In the genomic region with DNA sequence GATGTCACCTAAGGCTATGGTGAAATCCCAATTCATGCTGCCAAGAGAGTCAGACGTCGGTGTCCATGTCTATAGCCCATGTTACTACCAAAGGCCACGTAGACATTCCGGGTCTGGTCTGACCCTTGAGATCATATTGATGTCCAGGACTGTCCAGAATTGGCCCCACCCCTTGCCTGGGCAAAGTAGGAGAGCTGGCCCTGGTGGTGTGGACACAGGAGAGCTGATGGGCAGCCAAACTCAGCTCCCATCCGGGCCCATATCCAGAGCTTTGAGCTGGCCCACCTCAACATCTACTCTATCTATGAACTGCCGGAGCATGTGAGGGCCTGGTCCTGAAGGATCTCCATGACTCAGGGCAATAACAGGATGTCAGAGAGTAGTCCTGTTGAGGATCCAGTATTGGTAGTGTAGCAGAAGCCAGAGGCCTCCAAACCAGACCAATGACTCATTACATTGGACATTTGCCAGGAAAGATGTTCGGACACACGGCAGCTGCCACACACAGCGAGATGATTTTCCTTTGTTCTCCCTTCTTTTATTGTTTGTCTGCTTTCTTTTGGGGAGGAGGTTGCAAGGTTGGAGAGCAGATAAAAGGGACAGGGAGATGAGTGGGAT, we compare ENCODE assay signal across 13 mouse cellular contexts. TPM values are rescaled to one million over a fixed set of nuclear protein-coding genes. Genes with fewer than 3 reads are reported as not detected.
DNase-seq lines count a peak whose midpoint lies in the region; ATAC-seq lines count a peak whose summit lies in the region.
"Had no signal": no experiment of that assay in that cellular context is flagged by ENCODE, and none has a peak within 500 bp of the region (broad histone marks: within the 10 kb centered on the region; RNA-seq: fewer than 3 reads in every experiment).

No protein-coding gene starts in this region.

- H3K9ac ChIP-seq in forebrain, embryonic 14.5 days (ENCODE audit: low read length), result no peak overlapping the region
- H3K9ac ChIP-seq in forebrain, embryonic 16.5 days (replicated peaks; ENCODE audit: low read depth, low read length), result no peak overlapping the region
- H3K9ac ChIP-seq: lung, embryonic 15.5 days had no signal

- no peak overlapping the region for H3K27ac ChIP-seq in forebrain, embryonic 14.5 days (ENCODE audit: low read depth, low read length)
- H3K27ac ChIP-seq in forebrain, embryonic 16.5 days (ENCODE audit: low read length), result no peak overlapping the region
- H3K27ac ChIP-seq: forebrain, embryonic 10.5 days; lung, embryonic 15.5 days had no signal

- no peak overlapping the region for H3K4me3 ChIP-seq in forebrain, embryonic 14.5 days (ENCODE audit: low read depth, low read length)
- H3K4me3 ChIP-seq in forebrain, embryonic 16.5 days (replicated peaks; ENCODE audit: low read length), result no peak overlapping the region
- H3K4me3 ChIP-seq: forebrain, embryonic 10.5 days; lung, embryonic 15.5 days had no signal

- H3K4me1 ChIP-seq in forebrain, embryonic 14.5 days (ENCODE audit: control insufficient read depth, insufficient read depth, low read length), result 0 out of 2 replicates have a peak, but pooled peaks cover 10% of the 10 kb centered on the region
- peaks cover 15% of the 10 kb centered on the region for H3K4me1 ChIP-seq in forebrain, embryonic 16.5 days (replicated peaks; ENCODE audit: control insufficient read depth, insufficient read depth, low read length)

- no peaks in the 10 kb centered on the region for H3K9me3 ChIP-seq in forebrain, embryonic 14.5 days (replicated peaks; ENCODE audit: control insufficient read depth, low read length)
- H3K9me3 ChIP-seq in forebrain, embryonic 16.5 days (ENCODE audit: control insufficient read depth, low read length), result no peaks in the 10 kb centered on the region
- H3K9me3 ChIP-seq: forebrain, embryonic 10.5 days; lung, embryonic 15.5 days had no signal

- WGBS in forebrain, embryonic 14.5 days, result 78% methylated on average over 9 of the region's 9 CpGs
- 72% methylated on average over 9 of the region's 9 CpGs for WGBS in forebrain, embryonic 16.5 days

- DNase-seq in forebrain, embryonic 14.5 days (ENCODE audit: low spot score), result peak; percentile 20
- DNase-seq in 3134 (ENCODE audit: extremely low read depth, insufficient read length, low spot score) (peak; percentile 50), NIH3T3 (ENCODE audit: low read depth) (peak; percentile 66)
- DNase-seq in cerebellum, postnatal 10 days, result peak; percentile 20 to 49
- DNase-seq in testis, postnatal 14 days (ENCODE audit: low spot score), result no peak
- no peak for DNase-seq in frontal cortex, postnatal 25 days (ENCODE audit: low spot score in 2 of 2)
- DNase-seq: midbrain, embryonic 14.5 days; thymus, adult 18-20 months had no signal

- H3K27me3 ChIP-seq in forebrain, embryonic 14.5 days (replicated peaks; ENCODE audit: control insufficient read depth, insufficient read depth, low read length), result no peaks in the 10 kb centered on the region
- no peaks in the 10 kb centered on the region for H3K27me3 ChIP-seq in forebrain, embryonic 16.5 days (replicated peaks; ENCODE audit: control insufficient read depth, insufficient read depth, low read length)
- H3K27me3 ChIP-seq: CH12.LX; lung, embryonic 15.5 days had no signal

- no peak for ATAC-seq in forebrain, embryonic 14.5 days
- ATAC-seq in forebrain, embryonic 16.5 days, result no peak
- ATAC-seq in megakaryocyte-erythroid progenitor cell, adult 5-6 weeks (replicated peaks; ENCODE audit: low FRiP score, low TSS enrichment, poor library complexity, severe bottlenecking), result no peak

- 0 out of 2 replicates have a peak, but pooled peaks cover 3% of the 10 kb centered on the region for H3K36me3 ChIP-seq in forebrain, embryonic 14.5 days (ENCODE audit: control insufficient read depth, insufficient read depth, low read length)
- peaks cover 2% of the 10 kb centered on the region; the same call in 1 of the 2 replicates for H3K36me3 ChIP-seq in forebrain, embryonic 16.5 days (ENCODE audit: control insufficient read depth, insufficient read depth)
- H3K36me3 ChIP-seq: lung, embryonic 15.5 days had no signal

- H3K4me2 ChIP-seq in forebrain, embryonic 14.5 days (ENCODE audit: low read length), result no peak overlapping the region
- no peak overlapping the region for H3K4me2 ChIP-seq in forebrain, embryonic 16.5 days (ENCODE audit: low read length)
- H3K4me2 ChIP-seq: lung, embryonic 15.5 days had no signal

RNA-seq across cellular contexts. Expression of a gene that starts 3.4 kb away (rescaled TPM):
- 1.3 and 1.5 TPM in 2 replicates for polyA plus RNA-seq in forebrain, embryonic 14.5 days (2014; fragmentation: Nextera tagmentation; extraction: Ambion mirVana)
- polyA plus RNA-seq in forebrain, embryonic 16.5 days (2015; fragmentation: Nextera tagmentation; extraction: Ambion mirVana), result 1.7 and 2.1 TPM in 2 replicates
- total RNA-seq in megakaryocyte-erythroid progenitor cell, adult 5-6 weeks (2014; fragmentation: Nextera tagmentation), result 4.5 and 5.4 TPM in 2 replicates
- total RNA-seq in megakaryocyte-erythroid progenitor cell, adult 5-6 weeks (2017), result 6.1 and 7.2 TPM in 2 replicates

RNA-seq across cellular contexts. Expression of a gene that starts 36.2 kb away (rescaled TPM):
- 15.8 and 19.4 TPM in 2 replicates for polyA plus RNA-seq in forebrain, embryonic 14.5 days (2014; fragmentation: Nextera tagmentation; extraction: Ambion mirVana)
- 17.5 and 19.4 TPM in 2 replicates for polyA plus RNA-seq in forebrain, embryonic 16.5 days (2015; fragmentation: Nextera tagmentation; extraction: Ambion mirVana)
- total RNA-seq in megakaryocyte-erythroid progenitor cell, adult 5-6 weeks (2014; fragmentation: Nextera tagmentation), result 19.2 and 21.7 TPM in 2 replicates
- total RNA-seq in megakaryocyte-erythroid progenitor cell, adult 5-6 weeks (2017), result 15.8 and 32.9 TPM in 2 replicates

RNA-seq across cellular contexts. Expression of a gene that starts 59.8 kb away (rescaled TPM):
- polyA plus RNA-seq in forebrain, embryonic 14.5 days (2014; fragmentation: Nextera tagmentation; extraction: Ambion mirVana), result 0.99 and 1.3 TPM in 2 replicates
- 1.3 and 1.6 TPM in 2 replicates for polyA plus RNA-seq in forebrain, embryonic 16.5 days (2015; fragmentation: Nextera tagmentation; extraction: Ambion mirVana)
- total RNA-seq in megakaryocyte-erythroid progenitor cell, adult 5-6 weeks (2014; fragmentation: Nextera tagmentation), result 3.5 and 4.9 TPM in 2 replicates
- total RNA-seq in megakaryocyte-erythroid progenitor cell, adult 5-6 weeks (2017), result 6.1 and 9.4 TPM in 2 replicates

Comparison
In these comparisons a context has a peak if more than half of its experiments do, and no peak if none do; other contexts are left out.
1. DNase-seq: peak in forebrain, embryonic 14.5 days (single experiment), 3134 (single experiment), NIH3T3 (single experiment) and cerebellum, postnatal 10 days (2 of 2); none in testis, postnatal 14 days (single experiment) and frontal cortex, postnatal 25 days (0 of 2).